Mouse (Mus musculus) liver, postnatal 0 days (tissue): ENCODE measurements around the gene Slc17a6. TPM values are rescaled to one million over a fixed set of nuclear protein-coding genes. Genes with fewer than 3 reads are reported as not detected.

Source experiments
- ATAC-seq: fragments of 200-750 bp; cut with Nextera tagmentation; 2 replicates; pipeline ENCODE4 v1.8.0; 2017; ENCODE audit warnings: mild to moderate bottlenecking, moderate library complexity
- DNase-seq: peaks from one replicate; pipeline ENCODE4 v3.0.0-alpha.2; 2016
- H3K27ac ChIP-seq: fragments of 300-500 bp; sonication (generic); 2 replicates; pipeline ENCODE4 v1.5.1; 2014; ENCODE audit warnings: antibody characterized with exemption, moderate library complexity, mild to moderate bottlenecking, low read depth
- H3K27me3 ChIP-seq: fragments of 300-500 bp; sonication (generic); 2 replicates; pipeline ENCODE4 v1.6.1; 2014; ENCODE audit warnings: low read length, control low read depth, mixed read lengths; ENCODE audit not compliant: insufficient read depth
- H3K36me3 ChIP-seq: fragments of 300-500 bp; sonication (generic); replicated peaks from 2 replicates; pipeline ENCODE4 v1.6.1; 2014; ENCODE audit warnings: mild to moderate bottlenecking, control low read depth, low read length, moderate library complexity, mixed read lengths; ENCODE audit not compliant: insufficient read depth
- H3K4me1 ChIP-seq: fragments of 300-500 bp; sonication (generic); 2 replicates; pipeline ENCODE4 v1.6.1; 2014; ENCODE audit warnings: antibody characterized with exemption, mild to moderate bottlenecking, control low read depth; ENCODE audit not compliant: insufficient read depth
- H3K4me2 ChIP-seq: fragments of 300-500 bp; sonication (generic); 2 replicates; pipeline ENCODE4 v1.6.1; 2014; ENCODE audit warnings: low read depth, mild to moderate bottlenecking, low read length, moderate library complexity, mixed read lengths
- H3K4me3 ChIP-seq: fragments of 300-500 bp; sonication (generic); 2 replicates; pipeline ENCODE4 v1.5.1; 2014; ENCODE audit warnings: low read depth, low read length
- H3K9ac ChIP-seq: fragments of 300-500 bp; sonication (generic); replicated peaks from 2 replicates; pipeline ENCODE4 v1.6.1; 2014; ENCODE audit warnings: mild to moderate bottlenecking, moderate library complexity
- H3K9me3 ChIP-seq: fragments of 300-500 bp; sonication (generic); 2 replicates; pipeline ENCODE4 v1.6.1; 2016; ENCODE audit warnings: mild to moderate bottlenecking, control low read depth, low read length, mixed read lengths
- CTCF ChIP-seq: sonication (generic); IDR thresholded peaks from 2 replicates; pipeline ENCODE4 v1.5.1; 2016; ENCODE audit warnings: antibody characterized with exemption, low read depth
- EP300 ChIP-seq: IDR thresholded peaks from 2 replicates; pipeline ENCODE4 v1.6.1; 2016; ENCODE audit warnings: antibody characterized with exemption, low read depth, mild to moderate bottlenecking
- WGBS: fragments of 180-500 bp; shearing (Covaris S2); extraction: QIAGEN DNeasy Blood & Tissue Kit; methylation state at CpG from one replicate; pipeline ENCODE4 v1.1.7; 2014; ENCODE audit not compliant: insufficient replicate concordance; 5-methylcytosine and 5-hydroxymethylcytosine counted together
- polyA plus RNA-seq: library from polyadenylated mRNA; unstranded; fragments of >200 nt; fragmentation: Nextera tagmentation; extraction: Ambion mirVana; gene quantifications from 2 replicates; pipeline ENCODE4 v1.2.1, GENCODE M21; 2015

Gene Slc17a6
- polyA plus RNA-seq, 1 experiment from 2014 or later: not detected

DNA sequence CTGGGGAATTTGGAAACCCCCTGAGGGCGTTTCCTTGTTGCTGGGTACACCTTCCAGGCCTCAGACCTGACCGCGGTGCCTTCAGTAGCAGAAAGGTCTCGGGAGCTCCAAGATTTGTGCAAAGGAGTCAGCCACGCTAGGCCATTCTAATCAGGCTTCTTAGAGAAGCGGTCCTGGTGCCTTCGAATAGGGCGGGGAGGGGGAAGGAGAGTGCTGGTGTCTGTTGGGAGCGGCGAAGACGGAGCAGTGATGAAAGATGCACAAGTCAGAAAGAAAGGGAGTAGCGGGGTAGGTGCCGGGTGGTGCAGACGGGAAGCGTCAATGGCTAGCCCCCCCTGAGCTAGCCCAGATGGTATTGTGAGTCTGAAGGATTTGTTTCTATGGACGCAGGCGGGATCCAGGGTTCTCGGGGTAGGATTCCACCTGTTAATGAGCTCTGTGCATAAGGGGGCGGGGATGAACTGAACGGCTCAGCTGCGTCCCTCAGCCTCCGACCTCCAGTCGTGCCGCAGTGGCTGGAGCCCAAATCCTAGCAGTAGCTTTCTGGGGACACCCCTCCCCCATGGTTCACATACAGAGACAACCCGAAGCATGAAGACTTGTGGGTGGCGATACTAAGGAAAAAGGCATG is 5.3 kb downstream of the Slc17a6 start:
- Histone ChIP-seq H3K36me3 (no peaks in the 10 kb centered on the region), H3K27ac (no peak overlapping the region), H3K4me1 (no peaks in the 10 kb centered on the region), H3K9me3 (no peaks in the 10 kb centered on the region), H3K9ac (no peak overlapping the region), H3K4me2 (no peak overlapping the region), H3K4me3 (no peak overlapping the region), H3K27me3 (peaks cover 47% of the 10 kb centered on the region)
- 2% methylated on average over 26 of the region's 26 CpGs for WGBS
- no peak for TF ChIP-seq CTCF
- TF ChIP-seq EP300: no peak
- ATAC-seq (no peak), DNase-seq (no peak)

DNA sequence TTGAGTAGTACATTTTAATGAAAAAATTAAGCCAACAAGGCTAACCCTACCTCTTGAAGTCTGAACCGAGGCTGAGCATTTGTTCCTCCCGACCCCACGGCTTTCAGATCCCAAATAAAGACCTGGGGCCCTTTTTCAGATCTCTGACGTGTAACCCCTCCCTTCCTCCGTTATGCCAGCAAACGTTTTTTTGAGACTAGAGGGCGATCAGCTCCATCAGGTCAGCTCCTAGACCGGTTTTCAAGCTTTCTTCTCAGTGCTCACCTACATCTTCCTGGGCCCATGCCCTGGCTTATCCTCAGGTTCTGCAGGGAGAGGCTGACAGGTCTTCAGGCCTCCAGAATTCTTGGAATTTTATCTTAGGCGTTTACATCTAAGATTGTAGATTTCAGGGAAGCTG is 5.9 kb downstream of the Slc17a6 start:
- no peak overlapping the region for H3K9ac ChIP-seq
- TF ChIP-seq EP300 (no peak), CTCF (no peak)
- WGBS: under 1% methylated on average over 9 of the region's 9 CpGs
- H3K4me1 ChIP-seq: no peaks in the 10 kb centered on the region
- H3K9me3 ChIP-seq: no peaks in the 10 kb centered on the region
- no peak overlapping the region for H3K4me2 ChIP-seq
- H3K4me3 ChIP-seq: no peak overlapping the region
- ATAC-seq (no peak), DNase-seq (no peak)
- H3K27me3 ChIP-seq: peaks cover 41% of the 10 kb centered on the region
- H3K27ac ChIP-seq: no peak overlapping the region
- no peaks in the 10 kb centered on the region for H3K36me3 ChIP-seq

DNA sequence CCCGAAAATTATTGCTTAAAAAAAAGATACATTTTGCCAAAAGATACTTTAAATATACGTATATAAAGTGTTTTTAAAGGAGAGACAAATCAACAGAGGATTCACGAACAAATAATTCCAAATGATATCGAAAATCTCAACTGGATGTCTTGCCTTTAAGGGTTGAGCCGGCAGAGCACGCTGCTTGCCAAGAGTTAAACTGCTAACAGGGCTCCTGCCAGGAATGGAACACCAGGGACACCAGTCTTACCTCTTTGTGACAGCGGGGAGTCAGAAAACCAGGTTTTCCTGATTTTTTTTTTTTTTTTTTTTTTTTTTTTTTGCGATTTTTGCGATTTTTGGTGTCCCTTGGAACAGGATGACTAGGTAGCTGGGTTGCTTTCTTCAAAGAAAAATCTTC is 6.5 kb downstream of the Slc17a6 start:
- no peak overlapping the region for H3K4me3 ChIP-seq
- WGBS: 4% methylated on average over 9 of the region's 9 CpGs
- H3K36me3 ChIP-seq: no peaks in the 10 kb centered on the region
- TF ChIP-seq CTCF (no peak), EP300 (no peak)
- DNase-seq: no peak
- H3K27me3 ChIP-seq: peaks cover 38% of the 10 kb centered on the region
- no peaks in the 10 kb centered on the region for H3K4me1 ChIP-seq
- no peak overlapping the region for H3K9ac ChIP-seq
- no peak overlapping the region for H3K27ac ChIP-seq
- no peak overlapping the region for H3K4me2 ChIP-seq
- no peaks in the 10 kb centered on the region for H3K9me3 ChIP-seq
- ATAC-seq: no peak

DNA sequence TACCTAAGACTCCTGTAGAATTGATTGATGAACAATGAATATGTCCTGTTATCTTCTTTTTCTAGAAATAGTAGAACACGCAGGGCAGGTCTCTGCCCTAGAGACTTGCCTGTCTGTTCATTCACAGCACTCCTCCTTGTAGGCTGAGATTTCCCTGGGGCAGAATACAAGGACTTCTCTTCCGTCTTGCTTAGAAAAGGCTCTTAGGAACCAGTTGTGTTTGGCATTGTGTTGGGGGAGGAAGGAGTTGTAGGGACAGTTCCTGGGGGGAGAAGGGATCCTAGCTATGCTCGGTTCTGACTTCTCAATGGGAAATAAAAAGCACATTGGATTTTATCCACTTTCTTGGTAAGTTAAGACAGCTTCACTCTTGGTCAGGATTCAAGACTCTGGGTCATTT is 7.4 kb downstream of the Slc17a6 start:
- no peak for DNase-seq
- H3K4me2 ChIP-seq: no peak overlapping the region
- H3K4me3 ChIP-seq: no peak overlapping the region
- H3K27ac ChIP-seq: no peak overlapping the region
- ATAC-seq: no peak
- H3K9me3 ChIP-seq: no peaks in the 10 kb centered on the region
- 4% methylated on average over 3 of the region's 3 CpGs for WGBS
- no peaks in the 10 kb centered on the region for H3K4me1 ChIP-seq
- no peak overlapping the region for H3K9ac ChIP-seq
- peaks cover 33% of the 10 kb centered on the region for H3K27me3 ChIP-seq
- no peaks in the 10 kb centered on the region for H3K36me3 ChIP-seq
- TF ChIP-seq CTCF: no peak
- TF ChIP-seq EP300: no peak

DNA sequence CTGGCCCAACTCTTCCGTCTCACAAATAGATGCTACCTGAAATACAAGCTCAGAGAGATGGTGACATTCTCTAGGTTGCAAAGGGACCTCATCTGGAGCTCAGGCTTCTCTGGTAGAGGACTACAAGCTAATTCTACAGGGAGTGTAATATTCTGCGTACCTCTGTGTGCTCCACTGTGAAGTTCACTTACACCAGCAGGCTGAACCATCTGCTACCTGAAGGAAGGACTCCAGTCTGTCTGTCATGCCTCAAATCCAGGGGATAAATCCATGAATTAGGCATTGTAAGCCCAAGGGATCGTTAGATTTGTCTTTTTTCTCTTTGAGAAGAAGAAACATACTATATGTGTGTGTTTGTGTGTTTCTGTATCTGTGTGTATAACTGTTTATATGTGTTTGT is 9.4 kb downstream of the Slc17a6 start:
- no peak for ATAC-seq
- Histone ChIP-seq H3K4me2 (no peak overlapping the region), H3K4me3 (no peak overlapping the region), H3K9ac (no peak overlapping the region), H3K4me1 (no peaks in the 10 kb centered on the region), H3K27me3 (peaks cover 17% of the 10 kb centered on the region), H3K9me3 (no peaks in the 10 kb centered on the region), H3K27ac (no peak overlapping the region), H3K36me3 (no peaks in the 10 kb centered on the region)
- no peak for DNase-seq
- 38% methylated on average over 3 of the region's 3 CpGs for WGBS
- TF ChIP-seq EP300 (no peak), CTCF (no peak)

DNA sequence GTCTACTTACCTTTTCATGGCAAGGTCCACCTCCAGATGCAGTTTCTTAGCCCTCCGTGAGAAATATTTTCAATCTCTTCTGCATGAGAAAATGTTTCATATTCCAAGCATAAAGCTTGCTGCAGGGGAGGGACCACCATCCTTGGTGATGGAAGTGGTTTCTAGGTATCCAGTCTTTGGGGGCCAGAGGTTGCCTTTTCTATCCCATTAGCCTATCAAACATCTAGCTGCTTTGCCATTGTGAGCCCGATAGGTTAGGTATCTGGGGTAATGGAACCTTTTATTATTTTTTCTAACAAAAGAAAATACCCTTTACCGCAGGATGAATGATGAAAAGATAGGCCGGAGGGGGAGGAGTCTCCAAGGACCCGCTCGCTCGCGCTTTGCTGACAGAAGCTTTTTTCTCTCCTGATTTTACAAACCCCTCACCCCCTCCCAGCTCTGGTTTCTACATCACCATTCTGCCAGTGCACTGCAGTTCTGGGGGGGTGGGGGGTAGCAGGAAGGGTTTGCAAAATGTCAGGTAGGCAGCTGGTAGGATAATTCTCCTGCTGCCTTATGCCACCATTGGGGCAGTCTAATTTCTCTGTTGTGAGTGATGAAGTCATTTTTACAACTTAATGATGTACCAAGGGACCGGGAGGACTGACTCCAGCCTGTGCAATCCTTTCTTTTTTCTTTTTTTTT is 10.9 kb downstream of the Slc17a6 start:
- Histone ChIP-seq H3K9me3 (no peaks in the 10 kb centered on the region), H3K27ac (no peak overlapping the region), H3K4me3 (no peak overlapping the region), H3K9ac (no peak overlapping the region), H3K4me2 (no peak overlapping the region), H3K27me3 (peaks cover 4% of the 10 kb centered on the region; the same call in 1 of the 2 replicates), H3K36me3 (no peaks in the 10 kb centered on the region), H3K4me1 (no peaks in the 10 kb centered on the region)
- ATAC-seq (no peak), DNase-seq (no peak)
- TF ChIP-seq CTCF (no peak), EP300 (no peak)
- 11% methylated on average over 9 of the region's 9 CpGs for WGBS
